Mouse (Mus musculus) R1 (cell line): Measurements from ENCODE around the gene Rnf141.

ENCODE experiments used
- DNase-seq: peaks from one replicate; pipeline ENCODE4 v3.0.0-alpha.2; 2018; ENCODE audit warnings: low read depth, low spot score

Gene Rnf141

DNA sequence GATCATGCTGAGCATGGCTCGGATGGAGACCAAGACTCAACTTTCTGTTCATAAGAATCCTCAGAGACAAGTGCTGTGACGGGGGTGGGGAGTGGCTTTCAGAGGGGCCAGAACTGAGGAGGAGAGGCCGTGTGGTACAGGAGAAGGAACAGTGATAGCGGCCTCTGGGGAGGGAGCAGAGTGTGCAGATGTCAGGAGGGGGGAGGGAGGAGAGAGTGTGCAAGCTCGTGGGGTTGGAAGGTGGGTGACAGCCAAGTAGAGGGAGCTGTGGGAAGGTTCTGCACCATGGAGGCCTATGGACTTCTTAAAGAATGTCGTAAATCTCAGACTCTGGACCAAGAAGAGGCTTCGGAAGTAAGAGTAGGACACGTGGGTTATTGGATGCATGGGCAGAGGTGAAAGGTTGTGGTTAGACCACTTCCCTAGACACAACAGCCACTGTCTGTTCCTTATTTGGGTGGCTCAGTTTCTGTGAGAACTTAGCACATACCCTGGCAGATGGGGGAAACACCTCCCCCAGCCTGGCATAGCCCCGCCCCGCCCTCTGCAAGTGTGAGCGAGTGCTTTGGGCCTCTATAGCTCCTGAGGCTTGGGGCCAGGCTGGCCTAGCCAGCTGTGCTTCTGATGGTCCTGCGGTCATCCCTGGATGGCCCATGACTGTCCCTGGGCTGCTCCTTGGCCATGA is 47.7 kb downstream of the Rnf141 start:
- no peak for DNase-seq

DNA sequence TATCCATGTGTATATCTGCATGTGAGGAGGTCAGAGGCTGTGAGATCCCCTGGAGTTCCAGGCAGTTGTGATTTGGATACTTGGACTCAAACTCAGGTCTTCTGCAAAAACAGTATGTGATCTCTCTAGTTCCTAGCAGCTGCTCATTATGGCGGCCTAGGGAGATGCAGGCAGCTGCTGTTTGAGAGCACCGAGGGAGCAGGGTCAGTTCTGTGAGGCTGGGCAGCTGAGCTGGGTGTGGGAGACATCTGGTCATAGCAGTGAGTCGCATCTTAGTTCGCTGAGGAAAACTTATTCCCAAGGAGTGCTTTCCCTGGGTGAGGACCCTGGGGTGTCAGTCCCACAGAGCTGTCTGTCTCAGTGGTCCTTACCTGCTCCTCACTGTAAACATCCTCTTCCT is 49.5 kb downstream of the Rnf141 start:
- DNase-seq = no peak

DNA sequence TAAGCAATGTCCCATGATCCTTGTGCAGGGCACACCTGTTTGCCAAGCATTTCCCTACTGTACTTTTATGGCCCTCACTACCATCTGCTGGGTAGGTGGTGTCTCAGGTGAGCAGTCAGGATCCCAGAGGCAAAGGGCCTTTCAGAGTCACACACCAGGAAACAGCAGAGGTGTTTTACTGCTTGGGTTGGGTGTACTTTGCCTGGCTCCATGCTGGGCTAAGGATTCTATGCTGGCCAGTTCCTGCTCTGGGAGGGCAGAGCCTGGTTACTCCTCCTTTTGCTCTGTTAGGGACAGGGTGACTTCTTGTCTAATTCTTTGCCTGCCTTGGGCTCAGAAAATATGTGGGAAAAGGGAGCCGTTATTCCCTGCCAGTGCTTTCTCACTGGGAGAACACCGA is 51.4 kb downstream of the Rnf141 start:
- no peak for DNase-seq

DNA sequence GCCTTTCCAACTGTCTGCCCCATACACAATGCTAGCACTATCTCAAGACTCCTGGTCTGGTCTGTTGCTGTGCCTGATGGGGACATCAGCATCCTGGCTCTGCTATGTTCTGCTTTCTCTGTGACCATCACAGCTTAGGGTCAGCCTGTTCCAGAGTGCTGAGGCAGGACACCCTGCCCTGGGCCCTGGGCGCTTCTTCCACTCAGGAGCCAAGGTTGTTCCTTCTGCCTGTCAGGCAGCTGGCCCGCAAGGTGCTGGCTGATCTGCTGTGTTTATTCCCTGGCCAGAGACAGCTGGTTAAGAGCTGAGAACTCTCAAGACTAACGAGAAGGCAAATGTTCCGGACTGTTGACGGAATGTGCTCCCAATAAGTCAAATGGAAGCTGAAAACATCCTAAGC is 52.1 kb downstream of the Rnf141 start:
- DNase-seq = no peak

DNA sequence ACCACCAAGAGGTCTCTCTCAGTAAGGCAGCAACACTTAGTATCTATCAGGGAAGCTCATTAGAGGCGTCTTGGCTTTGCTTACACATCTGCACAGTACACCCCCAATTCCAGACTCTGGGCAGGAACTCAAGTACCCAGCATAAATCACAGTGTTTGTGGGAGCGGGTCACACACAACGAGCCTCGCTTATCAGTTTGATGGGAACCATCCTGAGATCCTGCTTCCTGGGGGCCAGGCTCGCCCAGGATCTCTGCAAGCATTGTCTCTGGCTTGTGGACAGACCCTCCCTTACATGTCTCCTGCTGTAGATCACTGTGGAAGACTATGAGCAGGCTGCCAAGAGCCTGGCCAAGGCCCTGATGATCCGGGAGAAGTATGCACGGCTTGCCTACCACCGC is 53.4 kb downstream of the Rnf141 start:
- no peak for DNase-seq

DNA sequence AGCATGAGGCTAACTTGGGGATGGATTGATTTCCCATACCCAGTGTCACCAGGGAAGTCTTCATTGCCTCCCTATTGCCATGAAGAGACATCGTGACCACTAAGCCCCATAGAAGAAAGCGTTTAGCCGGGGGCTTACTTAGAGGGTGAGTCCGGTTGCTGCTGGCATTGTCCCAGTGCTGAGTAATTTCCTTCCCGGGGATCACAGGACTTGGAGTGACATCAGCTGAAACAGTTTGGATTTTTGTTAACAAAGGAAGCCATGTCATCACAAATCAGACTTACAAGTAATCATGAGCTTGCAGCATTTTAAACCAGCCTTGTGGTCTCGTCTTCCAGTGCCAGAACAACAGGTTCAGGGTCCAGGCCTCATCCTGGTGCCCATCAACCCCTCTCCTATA is 56.9 kb downstream of the Rnf141 start:
- no peak for DNase-seq

DNA sequence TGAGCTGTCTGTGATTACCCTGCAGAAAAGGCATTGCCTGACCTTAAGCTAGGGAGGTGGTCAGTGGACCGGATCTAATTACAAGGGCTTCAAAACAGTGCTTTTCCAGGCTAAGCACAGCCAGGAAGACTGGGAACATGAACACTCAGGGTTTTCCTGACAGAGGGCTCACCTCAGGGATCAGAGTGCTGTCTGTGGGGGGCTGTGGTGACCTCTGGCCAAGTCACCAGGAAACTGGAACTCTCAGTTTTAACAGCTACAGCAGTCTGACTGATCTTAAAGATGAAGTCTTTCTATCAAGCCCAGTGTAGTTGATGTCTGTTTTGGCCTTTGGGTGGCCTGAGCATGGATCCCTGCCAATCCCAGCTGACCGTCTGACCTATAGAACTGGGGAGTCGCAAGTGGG is 58.5 kb downstream of the Rnf141 start:
- no peak for DNase-seq

DNA sequence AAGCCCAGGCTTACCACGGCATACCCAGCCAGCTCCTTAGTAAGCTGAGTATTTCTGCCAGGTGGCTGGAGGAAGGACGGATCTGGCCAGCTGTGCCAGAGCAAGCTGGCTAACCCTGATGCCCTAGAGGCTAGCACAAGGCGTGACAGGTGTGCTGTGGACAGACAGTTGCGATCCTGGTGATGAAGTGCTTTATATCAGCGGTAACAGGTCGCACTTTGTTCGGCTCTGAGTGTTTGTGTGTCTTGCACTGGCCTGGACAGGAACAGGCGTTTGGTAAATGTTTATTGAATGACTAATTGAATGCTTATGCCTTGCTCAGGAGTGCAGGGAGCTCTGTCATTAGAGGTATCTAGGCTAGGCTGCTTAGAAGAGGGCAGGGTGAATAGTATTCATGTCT is 59.3 kb downstream of the Rnf141 start:
- DNase-seq = no peak

DNA sequence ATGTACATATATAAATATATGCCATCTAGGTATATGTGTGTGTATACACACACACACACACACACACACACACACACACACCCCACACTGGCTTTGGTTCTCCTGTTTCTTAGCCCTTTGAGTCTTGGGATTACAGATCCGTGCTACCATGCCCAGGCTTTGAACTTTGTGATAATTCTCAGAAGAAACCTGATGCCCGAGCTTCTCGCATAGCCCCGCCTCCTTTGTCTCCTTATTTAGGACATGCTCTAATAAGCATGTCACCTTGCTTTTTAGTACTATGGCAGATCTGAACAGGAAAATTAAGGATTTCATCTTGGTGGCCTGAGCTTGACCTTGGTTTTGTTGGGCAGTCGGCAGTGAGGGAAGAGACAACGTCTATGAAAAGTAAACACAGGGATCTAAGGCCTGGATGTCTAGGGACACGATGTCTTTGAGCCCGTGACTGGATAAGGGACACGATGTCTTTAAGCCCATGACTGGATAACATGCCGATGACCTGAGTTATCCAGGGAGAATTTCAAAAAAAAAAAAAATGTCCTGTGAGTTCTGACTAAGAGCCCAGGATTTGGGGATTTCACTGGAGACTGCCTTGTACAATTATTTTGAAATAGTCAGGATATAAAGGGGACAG is 61.3 kb downstream of the Rnf141 start:
- DNase-seq = no peak

DNA sequence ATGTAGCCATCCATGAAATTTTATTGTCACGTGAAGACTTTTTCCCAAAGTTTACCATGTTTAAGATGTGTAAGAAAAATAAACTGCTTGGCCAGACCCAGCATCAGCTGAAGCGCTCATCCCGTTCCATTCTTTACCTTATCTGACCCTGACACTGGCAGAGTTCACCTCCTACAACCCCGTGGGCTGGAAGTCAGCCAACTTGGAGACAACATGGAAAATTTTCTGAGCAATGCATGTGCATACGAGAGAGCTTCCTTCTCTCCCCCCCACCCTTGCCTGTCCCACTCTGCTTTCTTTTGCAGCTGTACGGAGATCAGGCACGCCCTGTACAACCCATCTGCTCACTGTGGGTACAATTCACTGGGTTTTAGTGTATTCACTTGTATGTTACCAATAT is 62.1 kb downstream of the Rnf141 start:
- peak; percentile 13 for DNase-seq

DNA sequence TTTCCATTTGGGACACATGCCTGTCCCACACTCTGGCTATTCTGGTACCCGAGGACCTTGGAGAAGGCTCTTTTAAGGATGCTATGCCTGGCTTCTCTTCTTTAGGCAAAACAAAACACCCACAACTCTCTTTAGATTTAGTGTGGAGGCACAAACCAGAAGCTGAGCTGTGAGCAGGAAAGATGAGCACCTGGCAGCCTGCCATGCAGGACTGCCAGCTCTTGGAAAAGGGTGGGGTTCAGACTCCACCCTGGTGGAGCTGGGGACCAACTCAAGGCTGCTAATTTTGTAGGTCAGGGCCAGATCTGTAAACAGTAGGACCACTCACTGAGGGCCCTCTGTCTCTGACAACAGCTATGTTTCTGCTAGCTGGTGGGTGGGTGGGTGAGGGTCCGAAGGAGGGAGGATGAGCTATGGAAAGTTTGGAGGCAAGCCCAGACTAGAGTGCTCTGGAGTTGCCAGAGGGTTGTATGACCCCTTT is 63.0 kb downstream of the Rnf141 start:
- no peak for DNase-seq

DNA sequence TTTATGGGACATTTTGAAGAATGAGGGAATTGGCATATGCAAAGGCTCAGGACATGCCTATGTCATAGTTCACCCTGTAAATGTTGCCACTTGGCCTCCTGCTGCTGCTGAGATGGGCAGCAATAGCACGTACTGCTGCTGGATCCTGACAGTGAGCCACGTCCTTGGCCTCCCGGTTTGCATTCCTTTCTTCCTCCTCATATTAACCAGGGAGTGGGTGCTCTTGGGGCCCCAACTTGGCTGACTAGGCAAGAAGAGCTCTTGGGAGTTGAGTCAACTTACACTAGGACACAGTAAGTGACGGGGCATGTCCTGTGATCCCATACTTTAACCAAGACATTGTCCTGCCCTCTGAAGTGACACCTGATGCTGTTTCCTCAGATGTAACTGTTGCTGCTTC is 63.7 kb downstream of the Rnf141 start:
- DNase-seq = no peak

DNA sequence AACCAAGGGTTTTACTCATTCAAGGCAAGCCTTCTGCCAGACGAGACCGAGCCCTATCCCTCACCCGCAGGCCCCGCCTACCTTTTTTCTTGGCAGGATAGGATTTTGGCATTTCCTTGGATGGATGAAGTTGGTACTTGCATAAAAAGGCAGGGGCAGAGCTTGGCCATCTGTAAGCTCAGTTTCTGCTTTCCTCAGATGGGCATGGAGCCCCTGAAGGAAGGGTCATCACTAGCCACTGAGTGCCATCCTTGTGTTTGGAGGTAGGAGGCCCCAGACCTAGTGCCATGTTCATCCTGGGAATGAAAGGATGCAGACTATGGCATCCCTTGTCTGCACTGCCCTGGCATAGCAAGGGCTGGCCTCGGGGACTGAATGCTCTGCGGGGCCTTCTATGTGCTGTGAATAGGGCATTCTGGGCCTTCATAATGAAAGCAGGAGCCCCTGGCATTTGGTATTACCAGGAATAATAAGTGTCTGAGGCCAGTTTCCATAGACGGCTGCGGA is 64.6 kb downstream of the Rnf141 start:
- DNase-seq = no peak

DNA sequence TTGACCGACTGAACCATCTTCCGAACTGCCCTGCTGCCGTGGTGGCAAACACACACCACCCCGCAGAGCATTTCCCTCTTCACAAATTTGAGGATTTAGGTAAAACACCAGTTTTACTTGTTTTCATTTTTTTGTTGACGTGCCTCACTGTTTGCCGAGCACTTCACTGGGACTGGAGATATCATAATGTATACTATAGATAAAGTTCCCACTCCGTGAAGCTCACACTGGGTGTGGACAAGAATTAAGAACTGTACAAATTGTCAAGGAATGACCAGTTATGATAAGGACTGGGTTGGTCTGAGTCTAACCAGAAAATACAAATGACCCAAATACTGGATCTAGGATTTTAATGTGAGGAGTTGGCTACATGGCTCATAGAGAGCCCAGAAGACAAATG is 65.3 kb downstream of the Rnf141 start:
- DNase-seq = no peak

DNA sequence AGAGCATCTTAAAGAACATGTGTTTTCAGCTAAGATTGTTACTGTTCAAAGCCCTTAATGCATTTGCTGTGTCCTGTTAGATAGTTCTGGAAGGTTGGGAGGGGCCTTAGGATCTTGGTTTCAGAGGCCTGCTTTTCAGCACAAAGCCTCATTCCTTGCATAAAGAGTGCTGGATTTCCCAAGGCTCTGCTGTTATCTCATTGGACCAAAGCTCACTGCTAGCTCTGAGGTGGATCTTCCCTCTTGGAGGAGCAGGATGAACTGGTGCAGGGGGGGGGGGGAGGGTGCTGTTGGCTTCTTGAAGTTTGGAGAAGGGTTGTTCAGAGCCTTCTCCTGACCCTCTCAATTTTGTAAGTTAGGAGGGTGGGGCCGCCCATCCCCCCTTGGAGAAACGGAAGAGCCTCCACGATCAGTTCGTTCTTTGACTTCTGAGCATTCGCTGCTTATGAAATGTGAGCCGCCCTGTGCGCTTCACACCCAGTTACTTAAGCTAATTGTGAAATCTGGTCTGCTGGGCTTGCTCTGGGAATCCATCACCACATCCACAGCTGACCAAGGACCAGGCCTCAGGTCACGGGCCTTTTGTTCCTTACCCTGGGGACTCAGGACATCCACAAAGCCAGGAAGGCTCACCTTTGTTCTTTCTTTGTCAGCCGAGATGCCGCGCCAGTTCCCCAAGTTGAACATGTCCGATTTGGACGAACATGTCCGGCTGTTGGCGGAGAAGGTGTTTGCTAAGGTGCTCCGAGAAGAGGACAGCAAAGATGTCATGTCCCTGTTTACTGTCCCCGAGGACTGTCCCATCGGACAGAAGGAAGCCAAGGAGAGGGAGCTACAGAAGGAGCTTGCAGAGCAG is 66.9 kb downstream of the Rnf141 start:
- peak; percentile 31 for DNase-seq

DNA sequence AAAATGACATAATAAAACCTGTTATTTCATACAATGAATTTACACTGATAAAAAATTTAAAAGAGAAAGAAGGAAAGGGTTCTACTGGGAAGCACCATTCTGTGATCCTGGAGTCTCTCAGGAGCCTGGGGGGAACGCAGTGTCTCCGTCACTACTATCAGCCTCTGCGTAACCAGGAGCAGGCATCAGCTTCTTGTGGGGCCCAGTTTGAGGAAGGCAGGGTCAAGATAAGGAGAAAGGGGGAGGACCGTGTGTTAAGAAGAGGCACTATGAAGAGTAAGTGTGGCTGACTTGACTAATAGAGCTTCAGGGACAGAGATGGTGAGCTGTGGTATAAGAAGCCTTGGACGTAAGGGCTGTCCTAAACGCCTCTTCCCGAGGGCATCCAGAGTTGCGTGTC is 69.6 kb downstream of the Rnf141 start:
- no peak for DNase-seq

DNA sequence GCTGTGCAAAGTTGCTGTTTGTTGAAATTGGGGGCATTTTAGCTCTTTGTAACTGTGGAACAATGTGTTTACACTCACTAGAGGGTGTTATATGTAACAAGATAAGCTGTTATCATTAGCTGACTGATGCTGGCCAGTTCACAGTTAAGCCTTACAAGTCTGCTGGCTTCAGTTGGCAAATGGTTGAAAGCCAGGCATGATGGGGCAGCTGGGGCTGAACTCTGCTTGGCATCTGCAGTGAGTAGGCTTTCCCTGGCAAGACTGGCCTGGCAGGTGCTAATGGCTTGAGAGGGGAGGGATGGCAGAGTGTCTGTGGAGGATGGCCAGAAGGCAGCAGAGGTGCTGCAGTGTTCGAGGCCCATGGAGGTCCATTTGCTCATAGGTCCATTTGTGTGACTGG is 70.2 kb downstream of the Rnf141 start:
- DNase-seq = no peak

DNA sequence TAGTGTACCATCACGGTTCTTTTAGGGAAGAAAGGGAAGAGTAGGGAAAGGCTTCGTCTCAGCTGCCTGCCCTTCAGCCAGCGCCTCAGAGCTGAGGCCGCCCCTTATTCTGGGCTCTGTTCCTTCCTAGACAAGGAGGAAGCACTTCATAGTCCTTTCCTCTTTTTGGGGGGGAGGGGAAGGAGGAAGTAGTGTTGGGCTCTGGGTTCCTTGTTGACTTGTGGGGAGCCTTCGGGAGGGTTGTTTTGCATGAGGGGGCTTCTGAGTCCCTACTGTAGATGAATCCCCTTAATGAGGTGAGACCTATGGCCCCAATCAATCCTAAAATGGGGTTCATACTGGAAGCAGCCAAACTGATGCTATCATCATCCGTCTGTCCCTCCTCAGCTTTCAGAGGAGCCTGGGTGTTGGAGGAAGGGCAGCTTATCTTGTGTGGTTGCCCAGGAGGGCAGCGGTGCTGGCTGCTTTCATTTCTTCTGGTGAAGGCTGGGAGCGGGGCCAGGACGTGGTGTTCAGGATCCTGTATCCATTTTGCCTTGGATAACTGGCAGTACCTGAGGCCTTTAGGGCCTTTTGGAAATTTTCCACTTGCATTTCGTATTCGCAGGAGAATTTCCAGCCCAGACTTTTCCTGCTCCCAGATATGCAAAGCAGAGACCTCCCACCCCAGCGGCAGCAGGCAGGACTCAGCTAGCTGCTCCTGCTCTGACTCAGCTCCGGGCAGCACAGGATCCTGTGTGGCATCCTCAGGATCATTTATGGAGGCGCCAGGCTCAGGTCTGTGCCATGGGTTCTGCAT is 70.9 kb downstream of the Rnf141 start:
- no peak for DNase-seq

DNA sequence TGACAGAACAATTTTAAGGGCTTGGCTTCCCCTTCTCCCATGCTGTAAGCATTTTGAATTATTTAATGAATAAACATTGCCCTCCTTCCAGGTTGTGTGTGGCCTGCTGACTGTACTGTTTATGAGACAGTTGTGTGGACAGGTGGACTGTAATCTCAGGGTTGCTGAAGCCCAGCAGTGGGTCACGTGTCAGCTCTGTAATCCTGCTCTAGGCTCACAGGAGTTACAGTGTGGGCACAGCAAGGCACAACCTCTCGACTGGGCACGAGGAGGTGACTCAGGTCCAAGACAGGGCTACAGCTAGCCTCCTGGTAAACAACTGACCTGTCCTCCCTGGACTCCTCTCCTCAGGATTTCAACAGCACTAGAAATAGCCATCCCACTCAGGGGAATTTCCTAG is 71.9 kb downstream of the Rnf141 start:
- DNase-seq = no peak

DNA sequence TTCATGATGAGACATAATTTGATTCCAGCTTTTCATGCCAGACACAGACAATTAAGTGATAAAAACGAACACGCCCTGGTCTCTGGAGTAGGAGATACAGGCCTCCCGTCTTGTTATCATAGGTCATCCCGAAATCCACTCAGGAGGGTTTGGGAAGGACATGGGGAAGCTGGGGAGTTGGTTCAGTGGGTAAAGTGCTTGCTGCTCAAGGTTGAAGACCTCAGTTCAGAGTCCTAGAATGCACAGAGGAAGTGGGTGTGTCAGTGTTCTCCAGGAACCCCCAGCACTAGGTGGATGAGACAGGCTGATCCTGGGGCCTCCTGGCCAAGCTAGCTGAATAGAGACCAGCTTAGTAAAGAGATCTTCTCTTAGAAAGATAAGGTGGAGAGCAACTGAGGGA is 73.3 kb downstream of the Rnf141 start:
- no peak for DNase-seq

DNA sequence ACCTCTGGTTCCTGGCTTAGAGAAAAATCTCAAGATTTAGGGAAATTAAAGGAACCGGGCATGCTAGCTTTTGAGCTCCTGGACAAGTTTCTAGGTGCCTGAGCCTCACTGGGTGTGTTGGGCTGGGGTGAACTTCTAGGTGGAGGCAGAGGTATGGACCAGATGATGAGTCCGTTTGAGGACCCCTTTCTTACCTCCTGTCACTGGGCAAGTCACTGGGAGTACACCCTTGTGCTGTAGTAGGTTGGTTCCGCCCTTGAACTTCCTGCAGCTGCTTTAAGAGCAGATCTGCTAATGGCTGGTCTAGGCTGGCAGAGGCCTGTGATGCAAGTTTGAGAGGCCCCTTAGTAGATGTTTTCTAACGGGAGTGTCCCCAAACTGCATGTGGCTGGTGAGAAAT is 75.2 kb downstream of the Rnf141 start:
- peak; percentile 38 for DNase-seq
